Mouse (Mus musculus) layer of hippocampus, adult 2 months (tissue): ENCODE results near the gene Ccng2. TPM values are rescaled to one million over a fixed set of nuclear protein-coding genes. Genes with fewer than 3 reads are reported as not detected.

Source experiments
- DNase-seq, 2 experiments: peaks; one replicate each; pipeline ENCODE4 v3.0.0; 2022; ENCODE audit warnings: low spot score in 2 of 2
- H3K27ac ChIP-seq: fragments of 200-600 bp; 2 replicates; pipeline ENCODE4 v1.8.1; 2022
- H3K4me3 ChIP-seq: fragments of 200-600 bp; 2 replicates; pipeline ENCODE4 v1.8.1; 2022; ENCODE audit warnings: mild to moderate bottlenecking
- CTCF ChIP-seq: fragments of 200-600 bp; conservative IDR thresholded peaks from 2 replicates; pipeline ENCODE4 v1.8.1; 2022; ENCODE audit warnings: antibody characterized with exemption, mild to moderate bottlenecking, moderate library complexity
- long read RNA-seq, 2 experiments: library from polyadenylated mRNA; stranded (forward); transcript quantifications; one replicate each; pipeline ENCODE4 v2.0.0; 2021; ENCODE audit warnings: borderline mapping rate in 2 of 2
- total RNA-seq, 2 experiments: library from RNA; stranded (reverse); gene quantifications; 2 replicates each; pipeline ENCODE4 v1.2.3; 2021

The Ccng2 gene
- total RNA-seq, result 10 to 100 TPM; 48.2 to 51.5 TPM
- long read RNA-seq, experiment 1, transcript Ccng2-201 (8 exons, 2,810 nt), result major isoform, 38 of 45 reads
- long read RNA-seq, experiment 1, partial matches to known transcripts, result 6 of 45 reads
- long read RNA-seq, experiment 1, other reads (novel, unspliced or antisense), result 1 of 45 reads
- long read RNA-seq, experiment 2, transcript Ccng2-201 (8 exons, 2,810 nt), result major isoform, 63 of 71 reads
- long read RNA-seq, experiment 2, partial matches to known transcripts, result 3 of 71 reads
- long read RNA-seq, experiment 2, other reads (novel, unspliced or antisense), result 5 of 71 reads

DNA sequence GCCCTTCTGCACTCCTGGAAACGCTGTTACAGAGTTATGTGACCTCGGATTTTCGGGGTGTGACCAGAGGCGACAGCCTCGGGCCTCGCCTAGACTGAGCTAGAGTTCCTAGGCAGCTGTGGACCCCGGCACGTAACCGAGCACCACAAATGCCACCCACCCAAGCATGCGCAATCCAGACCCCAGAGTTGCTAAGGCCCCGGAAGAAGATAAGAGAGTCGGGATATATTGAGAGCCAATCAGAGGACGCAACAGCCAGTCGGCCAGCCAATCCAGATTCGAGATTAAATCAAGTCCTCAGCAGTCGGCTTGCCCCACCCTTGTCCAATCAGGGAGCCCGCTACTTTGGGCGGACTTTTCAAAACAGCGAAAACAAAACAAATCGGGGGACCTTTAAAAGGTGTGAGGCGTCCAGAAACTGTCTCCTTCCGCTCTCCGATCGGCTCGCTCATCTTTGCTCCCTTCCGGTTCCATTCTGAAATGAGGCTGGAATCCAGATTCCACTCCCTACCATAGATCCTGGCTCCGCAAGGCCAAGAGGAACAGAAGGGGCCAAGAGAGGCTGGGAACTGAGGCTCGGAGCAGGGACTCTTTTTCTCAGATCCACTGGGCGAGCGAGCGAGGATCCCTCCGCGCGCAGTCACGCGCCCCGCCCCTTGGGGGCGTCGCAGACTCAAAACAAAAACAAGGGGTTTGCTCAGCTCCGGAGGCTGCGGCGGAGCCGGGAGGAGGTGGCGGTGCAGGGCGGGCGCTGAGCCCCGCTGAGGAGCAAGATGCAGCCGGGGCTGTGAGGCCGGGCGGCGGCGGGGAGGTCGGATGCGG lies at the start of gene Ccng2:
Gene Ccng2, plus strand, starts transcription at position 375 of the 822 bp plus-strand sequence.
- peak; percentile 54 for TF ChIP-seq CTCF
- Histone ChIP-seq H3K27ac (peak within 1 kb of the TSS; percentile 97), H3K4me3 (peak within 1 kb of the TSS; percentile 82)
- DNase-seq, result peak; percentile 94 to 99

DNA sequence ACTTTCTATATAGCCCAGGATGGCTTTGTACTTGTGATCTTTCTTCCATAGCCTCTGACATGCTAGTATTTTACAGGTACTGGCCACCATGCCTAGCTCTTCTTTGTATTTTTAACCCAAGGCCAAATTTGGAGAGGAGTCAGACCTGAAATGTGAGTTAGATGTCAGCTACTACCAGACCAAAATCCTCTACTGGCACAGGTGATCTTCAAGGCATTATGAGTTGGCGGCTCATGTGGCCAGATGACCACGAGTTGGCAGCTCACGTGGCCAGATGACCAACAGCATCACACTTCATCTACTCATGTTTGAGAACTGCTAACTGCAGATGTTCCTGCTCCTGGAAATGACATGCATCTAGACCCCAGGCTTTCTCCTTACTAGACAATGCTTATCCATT lies 48.7 kb upstream of the Ccng2 start:
- no peak overlapping the region for H3K4me3 ChIP-seq
- no peak for DNase-seq
- no peak for TF ChIP-seq CTCF

DNA sequence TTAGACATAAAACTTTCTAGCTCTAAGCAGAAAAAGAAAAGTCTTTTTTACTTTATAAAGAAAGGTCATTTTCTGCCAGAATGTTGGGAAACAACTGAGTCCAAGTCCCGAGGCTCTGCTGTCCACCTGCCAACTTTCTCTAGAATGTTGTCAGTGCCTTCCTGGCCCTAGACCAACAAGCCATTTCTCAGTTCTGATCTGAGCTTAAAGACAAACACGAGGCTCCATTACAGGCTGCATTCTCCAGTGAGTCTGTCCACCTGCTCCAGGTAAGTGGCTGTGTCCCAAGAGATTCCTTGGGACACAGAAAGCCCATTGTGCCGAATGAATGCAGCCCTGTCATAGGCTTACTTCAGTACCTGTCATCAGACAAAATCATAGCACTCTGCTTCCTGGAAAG lies 45.4 kb upstream of the Ccng2 start:
- H3K27ac ChIP-seq, result no peak overlapping the region
- no peak for DNase-seq
- no peak for TF ChIP-seq CTCF
- no peak overlapping the region for H3K4me3 ChIP-seq

More for the DNA sequence above, 48.7 kb upstream of the Ccng2 start:
- no peak overlapping the region for H3K27ac ChIP-seq

DNA sequence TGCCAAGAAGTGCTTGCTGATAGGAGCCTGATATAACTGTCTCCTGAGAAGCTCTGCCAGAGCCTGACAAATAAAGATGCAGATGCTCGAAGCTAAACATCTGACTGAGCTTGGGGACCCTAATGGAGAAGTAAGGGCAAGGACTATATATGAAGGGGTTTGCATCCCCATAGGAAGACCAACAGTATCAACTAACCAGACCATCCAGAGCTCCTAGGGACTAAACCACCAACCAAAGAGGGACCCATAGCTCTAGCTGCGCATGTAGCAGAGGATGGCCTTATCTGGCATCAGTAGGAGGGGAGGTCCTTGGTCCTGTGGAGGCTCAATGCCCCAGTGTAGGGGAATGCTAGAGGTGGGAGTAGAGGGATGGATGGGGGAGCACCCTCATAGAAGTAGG lies 42.5 kb upstream of the Ccng2 start:
- Histone ChIP-seq H3K27ac (no peak overlapping the region), H3K4me3 (no peak overlapping the region)
- TF ChIP-seq CTCF, result no peak
- DNase-seq, result no peak

DNA sequence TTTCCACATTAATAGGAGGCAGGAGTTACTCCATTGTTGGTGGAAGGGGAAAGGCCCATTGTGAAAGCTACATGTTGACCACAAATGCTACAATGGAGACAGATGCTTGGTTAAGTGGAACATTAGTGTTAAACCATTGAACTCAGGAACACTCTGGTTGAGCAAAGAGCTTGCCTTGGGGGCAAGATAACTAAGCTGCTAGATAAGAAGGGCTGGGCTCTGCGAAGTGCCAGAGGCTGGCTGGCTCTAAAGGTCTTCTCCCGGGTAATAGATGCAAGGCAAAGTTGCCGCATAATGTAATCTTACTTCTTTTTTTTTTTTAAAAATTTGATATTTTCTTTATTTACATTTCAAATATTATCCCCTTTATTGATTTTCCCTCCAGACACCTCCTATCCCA lies 39.9 kb upstream of the Ccng2 start:
- Histone ChIP-seq H3K4me3 (no peak overlapping the region), H3K27ac (no peak overlapping the region)
- no peak for TF ChIP-seq CTCF
- no peak for DNase-seq

DNA sequence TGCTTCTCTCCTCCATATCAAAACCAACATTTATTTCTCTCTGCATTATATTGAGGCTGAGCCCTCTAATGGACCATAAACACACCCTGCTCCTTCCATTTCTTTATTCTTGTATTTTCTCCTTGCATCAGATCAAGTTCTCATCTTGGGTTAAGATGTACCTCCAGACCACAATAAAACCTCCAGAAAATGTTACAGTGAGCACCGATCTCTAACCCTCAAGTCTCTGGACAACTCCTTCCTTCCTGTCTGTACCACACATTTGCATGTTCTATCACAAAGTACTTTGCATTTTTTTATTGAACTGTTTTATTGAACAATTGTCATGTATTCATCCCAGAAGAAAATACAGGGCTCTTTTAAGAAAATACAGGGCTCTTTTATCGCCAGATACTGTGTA lies 37.5 kb upstream of the Ccng2 start:
- TF ChIP-seq CTCF, result no peak
- H3K27ac ChIP-seq, result no peak overlapping the region
- H3K4me3 ChIP-seq, result no peak overlapping the region
- no peak for DNase-seq

DNA sequence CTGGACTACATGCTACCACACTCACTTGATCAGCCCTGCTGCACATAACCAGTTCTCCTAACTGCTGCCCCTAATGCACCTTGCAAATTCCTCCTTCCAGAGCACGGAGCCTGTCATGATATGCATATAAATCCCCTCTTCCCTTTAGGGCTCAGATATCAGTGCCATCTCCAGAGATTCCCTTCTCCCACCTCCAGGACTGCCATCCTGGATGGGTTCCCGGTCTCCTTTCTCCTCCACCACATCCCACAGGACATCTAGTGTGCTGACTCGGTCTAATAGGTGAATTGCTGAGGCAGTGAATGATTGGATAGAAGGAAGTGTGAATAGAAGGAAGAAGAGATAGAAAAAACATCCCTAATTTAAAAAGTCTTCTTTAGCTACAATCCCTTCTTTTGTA lies 35.3 kb upstream of the Ccng2 start:
- Histone ChIP-seq H3K27ac (0 out of 2 replicates have a peak overlapping the region, but pooled peaks have one; percentile 11), H3K4me3 (no peak overlapping the region)
- no peak for TF ChIP-seq CTCF
- no peak for DNase-seq

DNA sequence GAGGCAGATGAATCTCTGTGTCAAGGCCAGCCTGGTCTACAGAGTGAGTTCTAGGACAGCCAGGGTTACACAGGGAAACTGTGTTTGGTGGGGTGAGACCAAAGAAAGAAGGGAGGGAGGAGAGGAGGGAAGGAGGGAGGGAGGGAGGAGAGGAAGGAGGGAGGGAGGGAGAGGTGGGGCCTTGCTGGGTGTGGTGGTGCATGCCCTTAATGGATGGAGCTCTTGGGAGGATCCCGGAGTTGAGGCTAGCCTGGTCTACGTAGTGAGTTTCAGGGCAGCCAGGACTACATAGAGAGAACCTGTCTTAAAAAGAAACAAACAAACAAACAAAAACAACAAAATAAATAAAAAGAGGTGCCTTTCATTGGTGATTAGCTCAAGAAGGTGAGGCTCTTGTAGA lies 34.2 kb upstream of the Ccng2 start:
- H3K4me3 ChIP-seq, result no peak overlapping the region
- no peak overlapping the region for H3K27ac ChIP-seq
- no peak for DNase-seq
- TF ChIP-seq CTCF, result no peak

DNA sequence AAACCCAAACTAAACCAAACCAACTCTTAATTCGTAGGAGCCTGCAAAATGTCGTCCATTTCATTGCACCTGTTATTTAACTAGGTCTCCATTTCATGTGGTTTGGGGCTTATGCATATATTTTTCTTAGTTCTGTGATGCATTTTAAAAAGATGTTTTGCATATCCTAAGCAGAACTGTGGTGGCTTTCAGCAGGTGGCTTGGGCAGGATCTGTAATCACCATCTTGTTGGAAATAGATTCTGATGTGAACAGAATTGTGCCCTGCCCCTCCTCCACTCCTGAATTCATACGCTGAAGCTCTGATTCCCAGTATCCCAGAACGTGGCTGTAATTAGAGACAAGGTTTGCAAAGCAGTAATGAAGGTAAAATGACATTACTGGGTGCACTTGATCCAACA lies 32.9 kb upstream of the Ccng2 start:
- TF ChIP-seq CTCF, result no peak
- Histone ChIP-seq H3K4me3 (no peak overlapping the region), H3K27ac (peak overlapping the region; percentile 84; the same call in 1 of the 2 replicates)
- peak in 1 of 2 experiments; percentile 24 for DNase-seq

DNA sequence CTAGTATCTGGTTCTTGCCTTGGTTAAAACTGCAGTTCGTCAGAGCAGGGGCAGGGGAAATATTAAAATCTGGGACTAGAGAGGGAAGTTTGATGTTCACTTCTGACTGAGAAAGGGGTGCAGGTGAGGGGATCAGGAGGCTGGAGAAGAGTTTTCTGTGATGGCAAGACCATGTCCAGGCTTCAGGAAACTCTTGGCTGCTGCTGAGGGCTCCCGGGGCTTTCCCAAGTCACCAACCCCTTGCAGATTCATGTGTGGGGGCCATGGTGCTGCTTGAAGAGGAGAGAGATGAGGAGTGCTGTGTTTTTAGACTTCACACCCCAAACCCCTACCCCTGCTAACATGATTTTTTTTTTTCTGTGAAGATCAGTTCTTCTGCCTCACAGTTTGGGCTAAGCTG lies 32.5 kb upstream of the Ccng2 start:
- Histone ChIP-seq H3K4me3 (no peak overlapping the region), H3K27ac (peak overlapping the region; percentile 84)
- no peak for TF ChIP-seq CTCF
- no peak for DNase-seq

DNA sequence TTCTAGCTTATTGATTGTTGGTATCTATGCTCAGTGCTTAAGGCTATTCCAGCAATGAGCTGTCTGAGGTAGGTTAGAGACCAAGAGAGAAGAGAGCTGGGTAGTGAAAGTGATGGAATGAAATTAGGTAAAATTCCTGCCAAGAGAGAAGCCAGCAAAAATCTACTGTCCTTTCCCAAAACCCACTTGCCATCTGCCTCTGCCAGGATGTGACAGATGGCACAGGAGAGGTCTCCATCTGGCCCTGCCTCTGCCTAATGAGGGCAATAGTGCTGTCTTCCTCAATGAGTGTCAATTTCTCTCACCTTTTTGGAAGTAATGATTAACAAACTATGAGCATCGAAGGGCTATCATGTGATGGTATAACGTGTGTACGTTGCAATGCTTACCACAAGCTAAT lies 31.2 kb upstream of the Ccng2 start:
- Histone ChIP-seq H3K4me3 (no peak overlapping the region), H3K27ac (peak overlapping the region; percentile 84)
- peak; percentile 73 to 88 for DNase-seq
- TF ChIP-seq CTCF, result no peak

DNA sequence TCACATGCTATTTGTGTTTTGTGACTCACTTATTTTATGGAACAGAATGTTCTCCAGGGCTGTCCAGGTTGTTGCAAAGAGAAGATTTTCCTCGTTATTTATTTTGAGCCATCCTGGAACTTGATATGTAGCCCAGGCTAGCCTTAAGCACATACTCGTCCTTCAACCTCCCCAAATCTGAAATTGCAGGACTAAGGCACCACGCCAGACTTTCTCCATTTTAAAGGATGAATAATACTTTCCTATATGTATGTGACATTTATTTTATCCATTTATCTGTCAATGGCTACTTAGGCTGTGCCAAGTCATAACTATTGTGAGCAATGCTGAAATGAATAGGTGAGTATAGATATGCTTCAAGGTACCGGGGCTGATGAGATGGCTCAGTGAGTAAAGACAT lies 30.5 kb upstream of the Ccng2 start:
- no peak for DNase-seq
- Histone ChIP-seq H3K27ac (peak overlapping the region; percentile 84; the same call in 1 of the 2 replicates), H3K4me3 (no peak overlapping the region)
- TF ChIP-seq CTCF, result no peak

DNA sequence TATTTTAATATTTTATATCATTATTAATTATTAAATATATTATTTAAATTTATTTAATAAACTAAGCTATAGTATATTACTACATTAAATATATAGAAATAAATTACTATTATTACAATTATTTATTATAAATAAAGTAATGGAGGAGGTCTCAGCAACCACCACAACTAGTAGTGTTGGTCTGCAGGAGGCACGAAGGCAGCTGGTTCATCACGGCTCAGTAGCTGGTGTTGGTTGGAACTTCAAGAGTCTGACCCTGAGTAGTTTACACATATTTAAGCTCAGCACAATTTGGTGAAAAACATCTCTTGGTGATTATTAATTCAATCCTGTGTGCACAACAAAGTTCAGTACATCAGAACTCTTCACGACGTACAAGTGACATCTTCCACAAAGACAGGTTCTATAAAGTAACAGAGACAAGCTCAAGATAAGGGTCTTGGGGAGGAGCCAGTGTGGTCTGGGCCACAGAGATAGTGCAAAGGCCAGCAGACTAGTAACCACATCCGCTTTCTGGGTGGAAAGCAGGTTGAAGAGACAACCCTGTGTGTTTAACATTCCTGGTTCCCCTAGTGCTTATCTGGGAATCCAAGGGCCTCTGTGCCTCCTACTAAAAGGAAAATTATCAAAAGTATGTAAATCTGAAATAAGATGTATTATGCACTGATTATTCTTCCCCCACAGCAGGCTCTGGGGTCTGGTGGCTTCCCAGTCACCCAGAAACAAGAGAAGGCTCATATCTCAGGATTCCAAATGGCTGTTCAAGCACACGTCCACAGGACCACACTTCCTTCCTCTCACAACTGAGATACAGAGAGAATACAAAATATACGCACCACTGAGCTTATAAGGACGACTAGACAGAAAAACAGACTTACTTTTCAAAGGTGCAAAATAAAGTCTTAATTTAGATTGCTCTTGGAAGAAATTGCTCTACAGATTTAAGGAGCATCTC lies 27.2 kb upstream of the Ccng2 start:
- no peak overlapping the region for H3K27ac ChIP-seq
- TF ChIP-seq CTCF, result no peak
- DNase-seq, result no peak
- H3K4me3 ChIP-seq, result no peak overlapping the region
